27 mouse cellular contexts compared by ENCODE assay signal in genomic region chr1:65037542-65037941, GRCm38 (mm10). TPM values are rescaled to one million over a fixed set of nuclear protein-coding genes. Genes with fewer than 3 reads are reported as not detected.
"Had no signal": no experiment of that assay in that cellular context is flagged by ENCODE, and none has a peak within 500 bp of the region (broad histone marks: within the 10 kb centered on the region; RNA-seq: fewer than 3 reads in every experiment).

No protein-coding gene starts in this region.

- H3K9ac ChIP-seq: liver, postnatal 0 days; lung, embryonic 15.5 days; midbrain, embryonic 13.5 days; midbrain, embryonic 15.5 days; neural tube, embryonic 12.5 days had no signal

- H3K4me2 ChIP-seq: lung, embryonic 15.5 days; midbrain, embryonic 11.5 days; midbrain, embryonic 13.5 days; midbrain, embryonic 15.5 days; neural tube, embryonic 12.5 days had no signal

- H3K27ac ChIP-seq: lung, embryonic 15.5 days; macrophage; midbrain, embryonic 13.5 days; midbrain, embryonic 15.5 days; neural tube, embryonic 12.5 days had no signal

- ATAC-seq: liver, postnatal 0 days; lung, postnatal 0 days; midbrain, embryonic 13.5 days; midbrain, embryonic 15.5 days had no signal

- DNase-seq: liver, postnatal 0 days; lung, adult 2 months; lung, postnatal 14 days; lung, postnatal 36 days; right cerebral cortex, postnatal 25 days; right cerebral cortex, postnatal 4 days; spleen, adult 18-20 months; thymus, adult 18-20 months; thymus, postnatal 14 days; thymus, postnatal 36 days had no signal

- H3K36me3 ChIP-seq: lung, embryonic 15.5 days; midbrain, embryonic 13.5 days; midbrain, embryonic 15.5 days; neural tube, embryonic 12.5 days had no signal

- H3K4me1 ChIP-seq: lung, embryonic 15.5 days; midbrain, embryonic 13.5 days; midbrain, embryonic 15.5 days; neural tube, embryonic 12.5 days had no signal

- H3K9me3 ChIP-seq: lung, embryonic 15.5 days; megakaryocyte, embryonic 14.5 days; midbrain, embryonic 13.5 days; midbrain, embryonic 15.5 days; neural tube, embryonic 12.5 days had no signal

- H3K4me3 ChIP-seq: lung, embryonic 15.5 days; megakaryocyte, embryonic 14.5 days; midbrain, embryonic 13.5 days; midbrain, embryonic 15.5 days; neural tube, embryonic 12.5 days had no signal

- H3K27me3 ChIP-seq: lung, embryonic 15.5 days; megakaryocyte, embryonic 14.5 days; midbrain, embryonic 13.5 days; midbrain, embryonic 15.5 days; neural tube, embryonic 12.5 days had no signal

RNA-seq across cellular contexts. Expression of gene Akr1cl, which starts 5.0 kb away (rescaled TPM):
- total RNA-seq: megakaryocyte progenitor cell, adult 5-6 weeks; midbrain, postnatal 0 days; monocyte, adult 5-6 weeks; neutrophil, adult 5-6 weeks had no signal
- polyA plus RNA-seq: liver, postnatal 0 days; lung, adult 2 months; lung, postnatal 0 days; macrophage; midbrain, embryonic 15.5 days; midbrain, postnatal 0 days; neural tube, embryonic 12.5 days; neural tube, embryonic 14.5 days; stomach, embryonic 14.5 days had no signal

RNA-seq across cellular contexts. Expression of gene Cryge, which starts 13.4 kb away (rescaled TPM):
- total RNA-seq: megakaryocyte progenitor cell, adult 5-6 weeks; midbrain, postnatal 0 days; monocyte, adult 5-6 weeks; neutrophil, adult 5-6 weeks had no signal
- polyA plus RNA-seq: liver, postnatal 0 days; lung, adult 2 months; lung, embryonic 15.5 days; lung, postnatal 0 days; macrophage; midbrain, embryonic 13.5 days; midbrain, embryonic 15.5 days; midbrain, postnatal 0 days; neural tube, embryonic 12.5 days; neural tube, embryonic 14.5 days; small intestine, adult 2 months; stomach, embryonic 14.5 days; stomach, embryonic 16.5 days; thymus, postnatal 0 days had no signal

RNA-seq across cellular contexts. Expression of gene Crygd, which starts 25.7 kb away (rescaled TPM):
- total RNA-seq: megakaryocyte progenitor cell, adult 5-6 weeks; midbrain, postnatal 0 days; monocyte, adult 5-6 weeks; neutrophil, adult 5-6 weeks had no signal
- polyA plus RNA-seq: liver, postnatal 0 days; lung, adult 2 months; lung, embryonic 15.5 days; lung, postnatal 0 days; macrophage; midbrain, embryonic 11.5 days; midbrain, embryonic 13.5 days; midbrain, embryonic 15.5 days; midbrain, postnatal 0 days; neural tube, embryonic 12.5 days; neural tube, embryonic 14.5 days; small intestine, adult 2 months; stomach, embryonic 14.5 days; stomach, embryonic 16.5 days; thymus, postnatal 0 days had no signal

RNA-seq across cellular contexts. Expression of gene Crygc, which starts 35.9 kb away (rescaled TPM):
- total RNA-seq: megakaryocyte progenitor cell, adult 5-6 weeks; midbrain, postnatal 0 days; monocyte, adult 5-6 weeks; neutrophil, adult 5-6 weeks had no signal
- polyA plus RNA-seq: liver, postnatal 0 days; lung, adult 2 months; lung, embryonic 15.5 days; lung, postnatal 0 days; macrophage; midbrain, embryonic 11.5 days; midbrain, embryonic 13.5 days; midbrain, embryonic 15.5 days; midbrain, postnatal 0 days; neural tube, embryonic 12.5 days; neural tube, embryonic 14.5 days; small intestine, adult 2 months; stomach, embryonic 14.5 days; stomach, embryonic 16.5 days had no signal

RNA-seq across cellular contexts. Expression of gene Crygb, which starts 44.5 kb away (rescaled TPM):
- total RNA-seq: megakaryocyte progenitor cell, adult 5-6 weeks; midbrain, postnatal 0 days; monocyte, adult 5-6 weeks; neutrophil, adult 5-6 weeks had no signal
- polyA plus RNA-seq: liver, postnatal 0 days; lung, adult 2 months; lung, embryonic 15.5 days; lung, postnatal 0 days; macrophage; midbrain, embryonic 11.5 days; midbrain, embryonic 15.5 days; neural tube, embryonic 12.5 days; small intestine, adult 2 months; stomach, embryonic 16.5 days; thymus, postnatal 0 days had no signal
